Mouse (Mus musculus) bone marrow macrophage, adult 2 months (primary cell): Measurements from ENCODE around the gene Hist2h3c1. TPM values are rescaled to one million over a fixed set of nuclear protein-coding genes. Genes with fewer than 3 reads are reported as not detected.

ENCODE experiments used
- H3K27ac ChIP-seq: 2 replicates; pipeline ENCODE4 v1.5.1; 2012; ENCODE audit warnings: low read depth, low read length; ENCODE audit not compliant: insufficient read depth
- H3K4me1 ChIP-seq: 2 replicates; pipeline ENCODE4 v1.6.1; 2012; ENCODE audit warnings: low read length; ENCODE audit not compliant: control insufficient read depth, insufficient read depth
- H3K4me3 ChIP-seq: 2 replicates; pipeline ENCODE4 v1.5.1; 2012; ENCODE audit warnings: mild to moderate bottlenecking, low read length, moderate library complexity; ENCODE audit not compliant: insufficient read depth
- CTCF ChIP-seq: IDR thresholded peaks from 2 replicates; pipeline ENCODE4 v1.5.1; 2012; ENCODE audit warnings: low read depth, mild to moderate bottlenecking, low read length, moderate library complexity
- POLR2A ChIP-seq: IDR thresholded peaks from 2 replicates; pipeline ENCODE4 v1.6.1; 2012; ENCODE audit warnings: mild to moderate bottlenecking, low read depth, low read length, borderline replicate concordance
- polyA plus RNA-seq: library from polyadenylated mRNA; stranded (reverse); fragments of >200 nt; gene quantifications from 2 replicates; pipeline ENCODE4 v1.2.4, GENCODE M21; 2012; ENCODE audit not compliant: missing spikeins, insufficient read depth, insufficient read length

Gene Hist2h3c1
- polyA plus RNA-seq, 1 experiment: 4.9 TPM

- TF ChIP-seq POLR2A (no peak), CTCF (no peak)
Measured at GRCm38 (mm10) chr3:96230910-96231757, 15.4 kb upstream of the Hist2h3c1 start.

GRCm38 (mm10) chr3:96231758-96232120, 14.7 kb upstream of the Hist2h3c1 start:
- TF ChIP-seq POLR2A (no peak), CTCF (no peak)
- H3K27ac ChIP-seq: no peak overlapping the region
- no peak overlapping the region for H3K4me3 ChIP-seq
- H3K4me1 ChIP-seq: peaks cover 47% of the 10 kb centered on the region

More at GRCm38 (mm10) chr3:96230910-96231757, 15.4 kb upstream of the Hist2h3c1 start:
- Histone ChIP-seq H3K27ac (no peak overlapping the region), H3K4me1 (peaks cover 45% of the 10 kb centered on the region), H3K4me3 (no peak overlapping the region)

GRCm38 (mm10) chr3:96234914-96235313, 11.6 kb upstream of the Hist2h3c1 start:
- no peak overlapping the region for H3K4me3 ChIP-seq
- peaks cover 23% of the 10 kb centered on the region for H3K4me1 ChIP-seq
- TF ChIP-seq POLR2A (no peak), CTCF (no peak)
- H3K27ac ChIP-seq: no peak overlapping the region

GRCm38 (mm10) chr3:96235836-96236235, 10.6 kb upstream of the Hist2h3c1 start:
- TF ChIP-seq CTCF (no peak), POLR2A (no peak)
- peaks cover 16% of the 10 kb centered on the region for H3K4me1 ChIP-seq
- no peak overlapping the region for H3K4me3 ChIP-seq
- H3K27ac ChIP-seq: no peak overlapping the region

GRCm38 (mm10) chr3:96236834-96237334, 9.6 kb upstream of the Hist2h3c1 start:
- TF ChIP-seq POLR2A: no peak
- no peak for TF ChIP-seq CTCF

GRCm38 (mm10) chr3:96237335-96237903, 9.1 kb upstream of the Hist2h3c1 start:
- peaks cover 16% of the 10 kb centered on the region for H3K4me1 ChIP-seq
- TF ChIP-seq CTCF: no peak
- no peak for TF ChIP-seq POLR2A
- H3K4me3 ChIP-seq: peak overlapping the region; percentile 57
- H3K27ac ChIP-seq: peak overlapping the region; percentile 69

More at GRCm38 (mm10) chr3:96236834-96237334, 9.6 kb upstream of the Hist2h3c1 start:
- Histone ChIP-seq H3K4me3 (peak overlapping the region; percentile 57), H3K4me1 (peaks cover 12% of the 10 kb centered on the region), H3K27ac (peak overlapping the region; percentile 69; the same call in 1 of the 2 replicates)

- Histone ChIP-seq H3K4me3 (peak overlapping the region; percentile 57), H3K27ac (peak overlapping the region; percentile 69), H3K4me1 (peaks cover 20% of the 10 kb centered on the region)
- TF ChIP-seq POLR2A (no peak), CTCF (no peak)
Measured at GRCm38 (mm10) chr3:96237904-96238511, 8.5 kb upstream of the Hist2h3c1 start.

GRCm38 (mm10) chr3:96238954-96239793, 7.3 kb upstream of the Hist2h3c1 start, which contains the start of gene Hist2h3c2:
TSS of gene Hist2h3c2 (minus strand) at chr3:96239127.
- H3K4me1 ChIP-seq: peaks cover 31% of the 10 kb centered on the region
- H3K4me3 ChIP-seq: peak within 1 kb of the TSS; percentile 59
- H3K27ac ChIP-seq: peak within 1 kb of the TSS; percentile 80

- Histone ChIP-seq H3K27ac (peak within 1 kb of the TSS; percentile 80), H3K4me3 (peak within 1 kb of the TSS; percentile 59), H3K4me1 (peaks cover 34% of the 10 kb centered on the region)
Measured at GRCm38 (mm10) chr3:96239949-96240798, 6.3 kb upstream of the Hist2h3c1 start, which contains the start of gene Hist2h2aa2. TSS of gene Hist2h2aa2 (minus strand) at chr3:96240276.
